Mouse (Mus musculus) neural tube, embryonic 12.5 days (tissue): Measurements from ENCODE around the gene Gjc2. TPM values are rescaled to one million over a fixed set of nuclear protein-coding genes. Genes with fewer than 3 reads are reported as not detected.
A peak's percentile ranks its signal among the peaks of the same experiment; 100 is the strongest.

Experiments used
- ATAC-seq: fragments of 200-750 bp; cut with Nextera tagmentation; 2 replicates; pipeline ENCODE4 v1.8.0; 2017; ENCODE audit warnings: low read depth, mild to moderate bottlenecking, moderate TSS enrichment, moderate library complexity; ENCODE audit not compliant: low FRiP score
- H3K27ac ChIP-seq: fragments of 300-500 bp; sonication (generic); 2 replicates; pipeline ENCODE4 v1.5.1; 2016
- H3K27me3 ChIP-seq: fragments of 300-500 bp; sonication (generic); replicated peaks from 2 replicates; pipeline ENCODE4 v1.6.1; 2016; ENCODE audit warnings: mild to moderate bottlenecking
- H3K36me3 ChIP-seq: fragments of 300-500 bp; sonication (generic); 2 replicates; pipeline ENCODE4 v1.6.1; 2016; ENCODE audit warnings: mild to moderate bottlenecking
- H3K4me1 ChIP-seq: fragments of 300-500 bp; sonication (generic); 2 replicates; pipeline ENCODE4 v1.6.1; 2016
- H3K4me2 ChIP-seq: fragments of 300-500 bp; sonication (generic); replicated peaks from 2 replicates; pipeline ENCODE4 v1.6.1; 2016; ENCODE audit warnings: mild to moderate bottlenecking
- H3K4me3 ChIP-seq: fragments of 300-500 bp; sonication (generic); 2 replicates; pipeline ENCODE4 v1.5.1; 2016
- H3K9ac ChIP-seq: fragments of 300-500 bp; sonication (generic); 2 replicates; pipeline ENCODE4 v1.6.1; 2016; ENCODE audit warnings: mild to moderate bottlenecking
- H3K9me3 ChIP-seq: fragments of 300-500 bp; sonication (generic); 2 replicates; pipeline ENCODE4 v1.6.1; 2016; ENCODE audit warnings: mild to moderate bottlenecking
- WGBS: fragments of 180-500 bp; shearing (Covaris S2); methylation state at CpG from one replicate; pipeline ENCODE4 v1.1.7; 2016; 5-methylcytosine and 5-hydroxymethylcytosine counted together
- polyA plus RNA-seq: library from polyadenylated mRNA; unstranded; fragments of >200 nt; fragmentation: Nextera tagmentation; extraction: Ambion mirVana; gene quantifications from 2 replicates; pipeline ENCODE4 v1.2.1, GENCODE M21; 2016

Gene Gjc2
- polyA plus RNA-seq, 1 experiment from 2014 or later, result 0.39 TPM

- H3K4me1 ChIP-seq, result no peaks in the 10 kb centered on the region
- no peaks in the 10 kb centered on the region for H3K9me3 ChIP-seq
- H3K4me2 ChIP-seq, result no peak overlapping the region
- H3K27ac ChIP-seq, result no peak overlapping the region
- no peaks in the 10 kb centered on the region for H3K36me3 ChIP-seq
- H3K27me3 ChIP-seq, result peaks cover 20% of the 10 kb centered on the region
- 70% methylated on average over 4 of the region's 4 CpGs for WGBS
- H3K4me3 ChIP-seq, result no peak overlapping the region
- ATAC-seq, result no peak
- H3K9ac ChIP-seq, result no peak overlapping the region
These were observed 12.5 kb downstream of the Gjc2 start for GRCm38 (mm10) chr11:59170549-59170948.

GRCm38 (mm10) chr11:59169807-59170206 is 13.2 kb downstream of the Gjc2 start:
- no peaks in the 10 kb centered on the region for H3K9me3 ChIP-seq
- no peak overlapping the region for H3K9ac ChIP-seq
- H3K4me1 ChIP-seq, result no peaks in the 10 kb centered on the region
- no peak for ATAC-seq
- 62% methylated on average over 3 of the region's 3 CpGs for WGBS
- H3K4me2 ChIP-seq, result no peak overlapping the region
- H3K27me3 ChIP-seq, result peaks cover 13% of the 10 kb centered on the region
- H3K27ac ChIP-seq, result no peak overlapping the region
- no peak overlapping the region for H3K4me3 ChIP-seq
- H3K36me3 ChIP-seq, result no peaks in the 10 kb centered on the region

GRCm38 (mm10) chr11:59165616-59166241 is 17.3 kb downstream of the Gjc2 start:
- Histone ChIP-seq H3K27me3 (0 out of 2 replicates have a peak, but pooled peaks cover 5% of the 10 kb centered on the region), H3K27ac (no peak overlapping the region), H3K4me3 (no peak overlapping the region), H3K36me3 (no peaks in the 10 kb centered on the region), H3K9ac (no peak overlapping the region), H3K4me2 (no peak overlapping the region), H3K4me1 (peaks cover 14% of the 10 kb centered on the region), H3K9me3 (no peaks in the 10 kb centered on the region)
- 52% methylated on average over 2 of the region's 2 CpGs for WGBS
- no peak for ATAC-seq

GRCm38 (mm10) chr11:59164384-59164783 is 18.6 kb downstream of the Gjc2 start:
- peak overlapping the region; percentile 70 for H3K4me2 ChIP-seq
- H3K4me3 ChIP-seq, result no peak overlapping the region
- H3K27me3 ChIP-seq, result no peaks in the 10 kb centered on the region
- 87% methylated on average over 9 of the region's 9 CpGs for WGBS
- peaks cover 14% of the 10 kb centered on the region for H3K4me1 ChIP-seq
- ATAC-seq, result no peak
- H3K9me3 ChIP-seq, result no peaks in the 10 kb centered on the region
- H3K36me3 ChIP-seq, result no peaks in the 10 kb centered on the region
- no peak overlapping the region for H3K9ac ChIP-seq
- 0 out of 2 replicates have a peak overlapping the region, but pooled peaks have one; percentile 98 for H3K27ac ChIP-seq

- H3K4me2 ChIP-seq, result peak within 1 kb of the TSS; percentile 70
- no peaks in the 10 kb centered on the region for H3K27me3 ChIP-seq
- WGBS, result 3% methylated on average over 68 of the region's 68 CpGs
- H3K36me3 ChIP-seq, result peaks cover 3% of the 10 kb centered on the region
- H3K9me3 ChIP-seq, result no peaks in the 10 kb centered on the region
- peak within 1 kb of the TSS; percentile 81 for H3K4me3 ChIP-seq
- H3K9ac ChIP-seq, result peak within 1 kb of the TSS; percentile 89
- ATAC-seq, result peak; percentile 98
- H3K4me1 ChIP-seq, result peaks cover 14% of the 10 kb centered on the region
- H3K27ac ChIP-seq, result peak within 1 kb of the TSS; percentile 98
These were observed 19.5 kb downstream of the Gjc2 start, which contains the start of gene Iba57 for GRCm38 (mm10) chr11:59163255-59164236. Iba57 (minus strand) TSS chr11:59163739.

- H3K9me3 ChIP-seq, result no peaks in the 10 kb centered on the region
- H3K4me1 ChIP-seq, result peaks cover 14% of the 10 kb centered on the region
- H3K4me3 ChIP-seq, result peak overlapping the region; percentile 81
- WGBS, result 67% methylated on average over 9 of the region's 9 CpGs
- peak overlapping the region; percentile 47; the same call in 1 of the 2 replicates for H3K9ac ChIP-seq
- H3K27ac ChIP-seq, result no peak overlapping the region
- H3K4me2 ChIP-seq, result peak overlapping the region; percentile 70
- peaks cover 12% of the 10 kb centered on the region for H3K36me3 ChIP-seq
- no peaks in the 10 kb centered on the region for H3K27me3 ChIP-seq
- peak; percentile 43; the same call in 1 of the 2 replicates for ATAC-seq
These were observed 20.4 kb downstream of the Gjc2 start for GRCm38 (mm10) chr11:59162443-59163254.

- Histone ChIP-seq H3K9ac (no peak overlapping the region), H3K9me3 (no peaks in the 10 kb centered on the region), H3K4me2 (no peak overlapping the region), H3K4me1 (peaks cover 14% of the 10 kb centered on the region), H3K27ac (no peak overlapping the region), H3K27me3 (no peaks in the 10 kb centered on the region), H3K36me3 (peaks cover 14% of the 10 kb centered on the region), H3K4me3 (no peak overlapping the region)
- 87% methylated on average over 5 of the region's 5 CpGs for WGBS
- no peak for ATAC-seq
These were observed 21.6 kb downstream of the Gjc2 start for GRCm38 (mm10) chr11:59161398-59161797.

GRCm38 (mm10) chr11:59159558-59159957 is 23.5 kb downstream of the Gjc2 start:
- H3K4me1 ChIP-seq, result peaks cover 14% of the 10 kb centered on the region
- H3K27me3 ChIP-seq, result no peaks in the 10 kb centered on the region
- no peak overlapping the region for H3K4me3 ChIP-seq
- peaks cover 14% of the 10 kb centered on the region for H3K36me3 ChIP-seq
- 92% methylated on average over 4 of the region's 4 CpGs for WGBS
- H3K9ac ChIP-seq, result no peak overlapping the region
- H3K27ac ChIP-seq, result no peak overlapping the region
- H3K9me3 ChIP-seq, result no peaks in the 10 kb centered on the region
- H3K4me2 ChIP-seq, result no peak overlapping the region
- ATAC-seq, result no peak

GRCm38 (mm10) chr11:59159099-59159498 is 23.9 kb downstream of the Gjc2 start:
- ATAC-seq, result no peak
- no peaks in the 10 kb centered on the region for H3K27me3 ChIP-seq
- H3K4me1 ChIP-seq, result peaks cover 9% of the 10 kb centered on the region
- no peaks in the 10 kb centered on the region for H3K9me3 ChIP-seq
- 94% methylated on average over 13 of the region's 13 CpGs for WGBS
- H3K4me2 ChIP-seq, result no peak overlapping the region
- H3K27ac ChIP-seq, result no peak overlapping the region
- no peak overlapping the region for H3K4me3 ChIP-seq
- H3K36me3 ChIP-seq, result peaks cover 14% of the 10 kb centered on the region
- no peak overlapping the region for H3K9ac ChIP-seq

GRCm38 (mm10) chr11:59155900-59156299 is 27.1 kb downstream of the Gjc2 start:
- H3K27ac ChIP-seq, result no peak overlapping the region
- peaks cover 14% of the 10 kb centered on the region for H3K36me3 ChIP-seq
- 85% methylated on average over 5 of the region's 5 CpGs for WGBS
- H3K9me3 ChIP-seq, result no peaks in the 10 kb centered on the region
- no peak overlapping the region for H3K4me2 ChIP-seq
- no peaks in the 10 kb centered on the region for H3K4me1 ChIP-seq
- no peaks in the 10 kb centered on the region for H3K27me3 ChIP-seq
- no peak for ATAC-seq
- no peak overlapping the region for H3K9ac ChIP-seq
- H3K4me3 ChIP-seq, result no peak overlapping the region

- Histone ChIP-seq H3K9ac (no peak overlapping the region), H3K9me3 (no peaks in the 10 kb centered on the region), H3K27ac (no peak overlapping the region), H3K4me3 (no peak overlapping the region), H3K4me1 (no peaks in the 10 kb centered on the region), H3K4me2 (no peak overlapping the region), H3K36me3 (peaks cover 14% of the 10 kb centered on the region), H3K27me3 (no peaks in the 10 kb centered on the region)
- ATAC-seq, result no peak
- WGBS, result 95% methylated on average over 7 of the region's 7 CpGs
These were observed 28.8 kb downstream of the Gjc2 start for GRCm38 (mm10) chr11:59154220-59154619.

GRCm38 (mm10) chr11:59151729-59152128 is 31.3 kb downstream of the Gjc2 start:
- Histone ChIP-seq H3K4me1 (no peaks in the 10 kb centered on the region), H3K4me2 (no peak overlapping the region), H3K9ac (no peak overlapping the region), H3K9me3 (no peaks in the 10 kb centered on the region), H3K4me3 (no peak overlapping the region), H3K27ac (no peak overlapping the region), H3K36me3 (no peaks in the 10 kb centered on the region), H3K27me3 (no peaks in the 10 kb centered on the region)
- 27% methylated on average over 3 of the region's 3 CpGs for WGBS
- ATAC-seq, result no peak
